Mouse (Mus musculus) kidney, embryonic 14.5 days (tissue): ENCODE measurements around the gene Mvp. TPM values are rescaled to one million over a fixed set of nuclear protein-coding genes. Genes with fewer than 3 reads are reported as not detected.

Experiments used
- ATAC-seq: fragments of 200-750 bp; cut with Nextera tagmentation; 2 replicates; pipeline ENCODE4 v1.8.0; 2017; ENCODE audit warnings: moderate number of reproducible peaks, mild to moderate bottlenecking, moderate TSS enrichment, moderate library complexity; ENCODE audit not compliant: low FRiP score, low TSS enrichment
- H3K27ac ChIP-seq: fragments of 300-500 bp; sonication (generic); 2 replicates; pipeline ENCODE4 v1.5.1; 2014; ENCODE audit warnings: low read depth, mild to moderate bottlenecking, low read length, moderate library complexity, mixed read lengths
- H3K27me3 ChIP-seq: fragments of 300-500 bp; sonication (generic); 2 replicates; pipeline ENCODE4 v1.6.1; 2014; ENCODE audit warnings: mild to moderate bottlenecking, low read length; ENCODE audit not compliant: control insufficient read depth, insufficient read depth
- H3K36me3 ChIP-seq: fragments of 300-500 bp; sonication (generic); 2 replicates; pipeline ENCODE4 v1.6.1; 2014; ENCODE audit warnings: low read length, mixed read lengths; ENCODE audit not compliant: control insufficient read depth, insufficient read depth
- H3K4me1 ChIP-seq: fragments of 300-500 bp; sonication (generic); 2 replicates; pipeline ENCODE4 v1.6.1; 2014; ENCODE audit warnings: low read length, mixed read lengths; ENCODE audit not compliant: control insufficient read depth, insufficient read depth
- H3K4me2 ChIP-seq: fragments of 300-500 bp; sonication (generic); replicated peaks from 2 replicates; pipeline ENCODE4 v1.6.1; 2014; ENCODE audit warnings: low read depth, mild to moderate bottlenecking, low read length
- H3K4me3 ChIP-seq: fragments of 300-500 bp; sonication (generic); 2 replicates; pipeline ENCODE4 v1.5.1; 2014; ENCODE audit warnings: mild to moderate bottlenecking, low read length
- H3K9ac ChIP-seq: fragments of 300-500 bp; sonication (generic); 2 replicates; pipeline ENCODE4 v1.6.1; 2014; ENCODE audit warnings: low read depth, mild to moderate bottlenecking, low read length, moderate library complexity
- H3K9me3 ChIP-seq: fragments of 300-500 bp; sonication (generic); 2 replicates; pipeline ENCODE4 v1.6.1; 2016; ENCODE audit warnings: low read length; ENCODE audit not compliant: control insufficient read depth
- WGBS: fragments of 180-500 bp; shearing (Covaris S2); extraction: QIAGEN DNeasy Blood & Tissue Kit; methylation state at CpG from one replicate; pipeline ENCODE4 v1.1.7; 2014; 5-methylcytosine and 5-hydroxymethylcytosine counted together
- polyA plus RNA-seq: library from polyadenylated mRNA; unstranded; fragments of >200 nt; fragmentation: Nextera tagmentation; extraction: Ambion mirVana; gene quantifications from 2 replicates; pipeline ENCODE4 v1.2.1, GENCODE M21; 2014

The Mvp gene
- polyA plus RNA-seq, result 7.7 and 9.7 TPM in 2 replicates

- ATAC-seq, result no peak
- 29% methylated on average over 11 of the region's 11 CpGs for WGBS
- peak within 1 kb of the TSS; percentile 51 for H3K9ac ChIP-seq
- peak within 1 kb of the TSS; percentile 75 for H3K4me2 ChIP-seq
- peaks cover 17% of the 10 kb centered on the region for H3K36me3 ChIP-seq
- no peaks in the 10 kb centered on the region for H3K9me3 ChIP-seq
- H3K27me3 ChIP-seq, result no peaks in the 10 kb centered on the region
- no peak within 1 kb of the TSS; the same call in 1 of the 2 replicates for H3K27ac ChIP-seq
- H3K4me3 ChIP-seq, result peak within 1 kb of the TSS; percentile 40
- peaks cover 40% of the 10 kb centered on the region for H3K4me1 ChIP-seq
These were observed at the start of gene Mvp for GRCm38 (mm10) chr7:127014320-127014719. Gene Mvp, minus strand, starts transcription at chr7:127014621.

- H3K4me2 ChIP-seq, result no peak overlapping the region
- no peak overlapping the region for H3K27ac ChIP-seq
- H3K4me1 ChIP-seq, result no peaks in the 10 kb centered on the region
- H3K9ac ChIP-seq, result no peak overlapping the region
- H3K36me3 ChIP-seq, result no peaks in the 10 kb centered on the region
- no peak for ATAC-seq
- 70% methylated on average over 5 of the region's 5 CpGs for WGBS
- H3K27me3 ChIP-seq, result no peaks in the 10 kb centered on the region
- H3K9me3 ChIP-seq, result no peaks in the 10 kb centered on the region
- no peak overlapping the region for H3K4me3 ChIP-seq
These were observed 40.7 kb upstream of the Mvp start for GRCm38 (mm10) chr7:127055026-127055585.

GRCm38 (mm10) chr7:127041851-127042672, 27.6 kb upstream of the Mvp start, which contains the start of gene Kif22:
Gene Kif22, minus strand, starts transcription at chr7:127042471.
- peak within 1 kb of the TSS; percentile 81 for H3K4me2 ChIP-seq
- ATAC-seq, result peak; percentile 94
- peaks cover 12% of the 10 kb centered on the region; the same call in 1 of the 2 replicates for H3K36me3 ChIP-seq
- peak within 1 kb of the TSS; percentile 93 for H3K9ac ChIP-seq
- H3K27ac ChIP-seq, result peak within 1 kb of the TSS; percentile 62
- WGBS, result under 1% methylated on average over 50 of the region's 53 CpGs
- H3K4me1 ChIP-seq, result peaks cover 14% of the 10 kb centered on the region; the same call in 1 of the 2 replicates
- H3K4me3 ChIP-seq, result peak within 1 kb of the TSS; percentile 96
- no peaks in the 10 kb centered on the region for H3K9me3 ChIP-seq
- no peaks in the 10 kb centered on the region for H3K27me3 ChIP-seq

GRCm38 (mm10) chr7:127031244-127031643, 16.8 kb upstream of the Mvp start:
- 76% methylated on average over 1 of the region's 1 CpGs for WGBS
- Histone ChIP-seq H3K9me3 (no peaks in the 10 kb centered on the region), H3K36me3 (peaks cover 81% of the 10 kb centered on the region), H3K9ac (no peak overlapping the region), H3K27ac (no peak overlapping the region), H3K4me3 (no peak overlapping the region), H3K27me3 (no peaks in the 10 kb centered on the region), H3K4me1 (peaks cover 7% of the 10 kb centered on the region; the same call in 1 of the 2 replicates), H3K4me2 (no peak overlapping the region)
- no peak for ATAC-seq

- no peak overlapping the region for H3K4me3 ChIP-seq
- H3K9me3 ChIP-seq, result no peaks in the 10 kb centered on the region
- H3K36me3 ChIP-seq, result peaks cover 73% of the 10 kb centered on the region
- WGBS, result 89% methylated on average over 1 of the region's 1 CpGs
- ATAC-seq, result no peak
- H3K4me1 ChIP-seq, result peaks cover 7% of the 10 kb centered on the region; the same call in 1 of the 2 replicates
- H3K27me3 ChIP-seq, result no peaks in the 10 kb centered on the region
- H3K9ac ChIP-seq, result no peak overlapping the region
- H3K27ac ChIP-seq, result no peak overlapping the region
- H3K4me2 ChIP-seq, result no peak overlapping the region
These were observed 15.8 kb upstream of the Mvp start for GRCm38 (mm10) chr7:127030172-127030571.

- 72% methylated on average over 8 of the region's 8 CpGs for WGBS
- Histone ChIP-seq H3K27me3 (no peaks in the 10 kb centered on the region), H3K4me1 (peaks cover 24% of the 10 kb centered on the region), H3K4me3 (peak overlapping the region; percentile 94), H3K27ac (peak overlapping the region; percentile 90), H3K4me2 (peak overlapping the region; percentile 87), H3K9me3 (no peaks in the 10 kb centered on the region), H3K9ac (peak overlapping the region; percentile 96), H3K36me3 (peaks cover 70% of the 10 kb centered on the region)
- 0 out of 2 replicates have a peak, but pooled peaks have one; percentile 0 for ATAC-seq
These were observed 13.5 kb upstream of the Mvp start for GRCm38 (mm10) chr7:127027885-127028284.

GRCm38 (mm10) chr7:127026984-127027726, 12.7 kb upstream of the Mvp start, which contains the start of gene Maz:
Gene Maz, minus strand, starts transcription at chr7:127027037.
- Histone ChIP-seq H3K4me3 (peak within 1 kb of the TSS; percentile 94), H3K4me1 (peaks cover 31% of the 10 kb centered on the region), H3K4me2 (peak within 1 kb of the TSS; percentile 87), H3K27ac (peak within 1 kb of the TSS; percentile 99), H3K9ac (peak within 1 kb of the TSS; percentile 96), H3K36me3 (peaks cover 70% of the 10 kb centered on the region), H3K27me3 (no peaks in the 10 kb centered on the region), H3K9me3 (no peaks in the 10 kb centered on the region)
- peak; percentile 93 for ATAC-seq
- under 1% methylated on average over 42 of the region's 63 CpGs for WGBS

- no peak; the same call in 1 of the 2 replicates for ATAC-seq
- Histone ChIP-seq H3K4me3 (peak overlapping the region; percentile 94), H3K4me2 (peak overlapping the region; percentile 87), H3K36me3 (peaks cover 69% of the 10 kb centered on the region), H3K9me3 (no peaks in the 10 kb centered on the region), H3K27ac (peak overlapping the region; percentile 99; the same call in 1 of the 2 replicates), H3K27me3 (no peaks in the 10 kb centered on the region), H3K9ac (peak overlapping the region; percentile 96), H3K4me1 (peaks cover 36% of the 10 kb centered on the region)
- 3% methylated on average over 15 of the region's 48 CpGs for WGBS
These were observed 12.2 kb upstream of the Mvp start for GRCm38 (mm10) chr7:127026616-127026983.
